Mouse (Mus musculus): ENCODE data around the gene Pdcl.

GRCm38 (mm10) chr2:37338497-37339187 is 20.5 kb downstream of the Pdcl start:
- TF ChIP-seq CTCF (IDR thresholded peaks at IDR 0.05; ENCODE audit: control insufficient read depth, insufficient read depth, insufficient replicate concordance, low read depth, low read length) (no peak; the same call in 1 of the 2 replicates), POLR2A (IDR thresholded peaks at IDR 0.05; ENCODE audit: control insufficient read depth, low read depth, low read length) (no peak)

All from testis, adult 2 months (tissue).